Mouse (Mus musculus): ENCODE data around the gene Vmn2r121.

The Vmn2r121 gene

GRCm38 (mm10) chrX:124135852-124136251 is at the start of gene Vmn2r121:
Vmn2r121 (minus strand) TSS chrX:124135952.
- DNase-seq (ENCODE audit: low read depth, low spot score), result no peak

Data from ZHBTc4 (cell line).